Mouse (Mus musculus) mouse embryonic stem cell (cell line): ENCODE data around the gene Hist2h4.
"Not testable (repeated sequence)": the region's sequence is repeated elsewhere in the genome, so short reads cannot be mapped to it uniquely, and the experiment has no call there.

Experiments
- in situ Hi-C, 2 experiments: fragments of 300-500 bp; cut with MboI; formaldehyde crosslinking; loops; 1 replicate in 1 of 2; 3 replicates in 1 of 2; pipeline ENCODE4 v1.14.3; 2019 to 2020; ENCODE audit warnings: low sequenced_read_pairs in 2 of 2, low pct_unique_long_range_greater_than_20kb in 1 of 2, mixed read lengths in 1 of 2; ENCODE audit not compliant: unreplicated experiment in 1 of 2

The Hist2h4 gene

DNA sequence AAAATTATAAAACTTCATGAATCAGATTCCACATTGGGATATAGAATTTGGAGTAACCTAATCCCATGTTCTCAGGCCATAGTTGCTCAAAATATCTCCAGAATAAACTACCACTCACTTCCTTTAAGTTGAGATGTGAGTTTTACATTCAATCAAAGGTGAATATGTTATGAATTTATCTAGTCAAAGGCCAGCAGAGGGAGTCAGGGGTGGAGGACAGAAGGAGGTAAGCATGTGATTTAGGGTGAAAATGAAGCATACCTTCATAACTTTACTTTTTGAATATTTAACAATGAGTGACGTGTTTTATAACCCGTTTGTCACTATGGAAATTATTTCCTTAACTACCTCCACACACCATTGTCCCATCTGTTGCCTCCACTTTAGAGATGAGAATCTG lies 28.2 kb downstream of the Hist2h4 start:
- in situ Hi-C loops, result no loop called here

DNA sequence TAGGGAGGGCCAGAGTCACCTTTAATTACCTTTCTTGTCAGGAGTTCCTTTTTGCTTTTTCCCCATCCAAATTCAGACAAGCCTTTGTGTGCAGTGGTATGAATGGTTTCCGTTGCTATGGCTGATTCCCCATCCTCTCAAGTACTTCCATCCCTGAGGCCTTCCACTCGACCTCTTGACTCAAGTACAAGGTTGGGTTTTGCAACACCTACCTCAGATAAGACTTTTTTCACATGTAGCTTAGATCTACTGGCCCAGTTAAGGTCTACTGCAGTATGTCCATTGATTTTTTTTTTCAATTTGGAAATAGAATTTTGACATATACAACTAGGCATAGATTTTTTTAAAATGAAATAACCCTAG lies 31.4 kb downstream of the Hist2h4 start:
- in situ Hi-C loops, result no loop called here

DNA sequence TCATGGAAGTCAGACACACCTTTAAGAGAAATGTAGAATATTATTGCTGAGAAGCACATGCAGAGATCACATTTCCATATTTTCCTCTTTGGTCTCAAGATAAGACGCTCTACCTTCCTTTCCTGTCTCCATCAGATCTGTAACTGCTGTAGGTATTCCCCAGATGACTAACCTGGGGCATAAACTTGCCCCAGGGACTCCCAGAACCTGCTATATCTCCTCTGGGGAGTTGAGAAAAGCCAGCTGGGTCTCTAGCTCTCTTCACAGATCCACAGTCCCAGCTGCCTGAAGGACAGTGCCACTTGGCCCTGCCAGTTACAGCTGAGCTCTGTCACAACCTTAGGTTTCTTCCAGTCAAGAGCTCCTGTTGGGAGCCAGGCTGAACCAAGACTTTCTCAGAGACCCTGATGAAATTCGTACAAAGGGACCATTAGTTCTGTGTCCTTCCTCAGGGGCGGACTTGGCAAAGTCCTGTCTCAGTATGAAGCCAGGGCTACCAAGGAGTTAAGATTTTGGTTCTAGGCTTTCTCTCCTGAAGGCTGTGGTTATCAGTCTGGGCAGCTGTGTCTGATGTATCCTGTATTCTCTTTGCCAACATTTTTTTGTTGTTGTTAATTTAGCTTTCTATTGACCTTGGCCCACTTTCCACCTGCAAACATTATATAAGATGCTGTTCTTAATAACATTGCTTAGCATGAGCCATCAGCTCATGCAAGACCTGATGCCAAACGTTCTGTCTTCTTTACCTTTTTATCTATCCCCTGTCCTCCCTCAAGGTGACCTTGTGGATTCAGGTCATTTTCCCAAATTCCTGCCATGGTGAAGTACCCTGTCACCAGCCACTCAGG lies 32.0 kb downstream of the Hist2h4 start:
- in situ Hi-C loops, result no loop called here

DNA sequence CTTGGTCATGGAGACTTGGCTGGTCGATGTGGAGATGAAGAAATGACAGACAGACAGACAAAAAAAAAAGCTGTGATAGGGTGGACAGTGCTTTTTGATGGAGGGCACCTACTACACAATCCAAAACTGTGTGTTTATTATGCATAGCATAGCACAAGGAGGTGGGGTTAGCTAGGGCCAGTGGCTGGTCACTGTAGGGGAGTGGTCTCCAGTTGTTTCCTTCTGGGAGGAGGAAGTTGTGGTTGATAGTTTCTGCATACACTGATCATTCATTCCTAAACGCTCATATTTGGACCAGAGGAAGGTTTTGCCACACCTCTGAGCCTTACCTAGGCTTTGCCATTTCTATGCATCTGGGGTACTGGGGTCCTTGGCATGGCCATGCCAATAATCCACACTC lies 32.7 kb downstream of the Hist2h4 start:
- in situ Hi-C loops, result no loop called here

DNA sequence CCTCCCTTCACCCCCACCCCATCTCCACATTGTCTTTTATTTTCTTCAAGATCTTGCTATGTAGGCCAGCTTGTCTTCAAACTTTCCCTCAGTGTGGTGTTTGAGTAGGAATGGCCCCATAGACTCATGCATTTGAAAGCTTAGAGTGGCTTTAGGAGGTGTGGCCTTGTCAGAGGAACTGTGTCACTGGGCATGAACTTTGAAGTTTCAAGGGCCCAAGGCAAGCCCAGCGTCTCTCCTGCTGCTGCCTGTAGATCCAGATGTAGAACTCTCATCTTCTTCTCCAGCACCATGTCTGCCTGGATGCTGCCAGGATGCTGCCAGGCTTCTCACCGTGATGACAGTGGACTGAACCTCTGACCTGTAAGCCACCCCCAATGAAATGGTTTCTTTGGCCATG lies 34.3 kb downstream of the Hist2h4 start:
- in situ Hi-C loops, result no loop called here

DNA sequence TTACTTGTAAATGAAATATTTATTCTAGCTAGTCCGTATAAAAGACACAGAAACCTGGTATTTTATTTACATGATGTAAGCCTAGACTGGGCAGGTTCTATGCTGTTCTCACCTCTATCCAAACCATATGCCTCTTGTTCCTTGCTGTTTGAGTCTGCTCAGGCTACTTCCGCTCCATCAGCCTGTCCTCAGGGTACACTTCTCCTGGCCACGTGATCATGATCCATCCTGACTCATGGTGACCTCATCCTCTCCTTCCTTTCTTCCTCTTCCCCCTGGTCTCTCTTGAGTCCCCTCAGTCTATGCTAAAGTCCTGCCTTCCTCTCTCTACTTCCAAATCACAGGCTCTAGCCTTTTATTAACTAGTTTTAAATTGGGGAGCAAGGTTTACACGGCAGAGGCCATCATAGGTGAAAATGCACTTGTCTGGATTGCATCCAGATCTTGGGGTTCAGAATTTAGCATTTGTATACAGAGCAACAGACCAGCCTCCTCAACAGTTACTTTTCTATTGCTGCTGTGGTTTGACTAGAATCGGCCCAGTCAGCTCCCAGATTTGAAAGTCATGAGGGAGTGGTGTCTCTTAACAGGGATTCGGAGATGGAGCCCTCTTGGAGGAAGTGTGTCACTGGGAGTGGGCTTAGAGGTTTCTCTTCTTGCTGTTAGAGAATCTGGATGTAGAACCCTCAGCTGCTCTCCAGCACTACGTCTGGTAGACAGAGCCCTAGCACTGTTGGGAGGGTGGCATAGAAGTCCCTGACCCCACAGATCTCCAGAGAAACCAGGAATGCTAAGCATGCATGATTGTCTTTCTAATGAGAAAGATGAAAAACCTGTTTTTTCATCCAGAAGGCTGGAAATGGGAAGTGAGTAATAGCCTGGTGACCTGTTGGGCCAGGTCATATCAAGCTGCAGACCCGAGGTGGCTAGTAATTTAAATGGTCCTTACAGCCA lies 36.1 kb downstream of the Hist2h4 start:
- in situ Hi-C loops, result no loop called here

DNA sequence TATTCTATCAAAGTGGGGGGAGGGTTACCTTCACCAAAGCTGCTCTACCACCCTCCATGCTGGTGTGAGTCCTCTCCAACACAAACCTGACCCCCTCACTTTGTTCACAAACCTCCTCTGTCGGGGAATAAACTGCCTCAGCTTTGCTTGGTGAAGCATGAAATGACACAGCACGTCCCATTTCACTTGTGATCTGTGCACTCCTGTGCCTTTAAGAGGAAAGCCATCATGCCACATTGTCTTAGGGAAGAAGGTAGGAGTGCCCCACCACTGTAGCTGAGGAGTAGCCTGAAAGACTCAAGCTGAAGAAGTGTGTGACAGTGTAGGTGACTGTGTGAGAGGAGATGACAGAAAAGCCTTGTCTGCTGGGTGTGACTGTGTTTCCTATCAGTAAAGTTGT lies 37.7 kb downstream of the Hist2h4 start:
- in situ Hi-C loops, result no loop called here

DNA sequence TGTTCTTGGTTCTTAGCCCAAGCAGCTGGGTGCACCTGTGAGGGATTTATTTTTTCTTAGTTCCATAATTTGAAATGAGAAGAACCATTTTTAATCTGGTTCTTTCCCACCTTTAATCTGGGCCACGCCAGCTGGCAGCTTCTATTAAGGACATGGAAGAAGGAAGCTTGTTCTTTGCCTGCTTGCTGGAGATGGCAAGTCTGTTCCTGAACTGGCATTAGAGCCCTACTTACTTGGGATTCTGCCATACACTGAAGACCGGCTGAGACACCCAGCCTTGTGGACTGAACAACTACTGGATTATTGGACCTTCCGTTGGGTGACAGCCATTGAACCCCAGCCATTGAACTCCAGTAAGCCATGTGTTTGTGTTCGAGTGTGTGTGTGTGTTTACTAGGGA lies 40.3 kb downstream of the Hist2h4 start:
- in situ Hi-C loops, result no loop called here

DNA sequence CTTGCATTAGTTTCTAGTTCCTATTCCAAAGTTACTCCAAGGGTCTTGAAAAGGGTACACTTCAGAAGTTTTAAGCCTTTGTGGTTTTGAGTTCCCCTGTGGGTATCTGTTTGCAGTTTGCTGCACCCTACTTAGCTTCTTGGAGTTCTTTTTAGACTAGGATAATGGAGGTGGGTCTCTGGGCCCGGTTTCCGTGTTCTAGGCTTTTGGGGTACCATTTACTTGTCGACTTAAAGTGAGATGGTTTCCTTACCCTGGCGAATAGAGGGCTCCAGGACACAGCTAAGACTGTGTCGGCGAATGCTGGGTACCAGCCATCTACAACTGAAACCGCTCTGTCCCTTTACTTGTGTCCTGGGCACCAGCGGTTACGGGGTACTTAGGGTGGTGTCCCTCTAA lies 41.5 kb downstream of the Hist2h4 start:
- in situ Hi-C loops, result no loop called here

DNA sequence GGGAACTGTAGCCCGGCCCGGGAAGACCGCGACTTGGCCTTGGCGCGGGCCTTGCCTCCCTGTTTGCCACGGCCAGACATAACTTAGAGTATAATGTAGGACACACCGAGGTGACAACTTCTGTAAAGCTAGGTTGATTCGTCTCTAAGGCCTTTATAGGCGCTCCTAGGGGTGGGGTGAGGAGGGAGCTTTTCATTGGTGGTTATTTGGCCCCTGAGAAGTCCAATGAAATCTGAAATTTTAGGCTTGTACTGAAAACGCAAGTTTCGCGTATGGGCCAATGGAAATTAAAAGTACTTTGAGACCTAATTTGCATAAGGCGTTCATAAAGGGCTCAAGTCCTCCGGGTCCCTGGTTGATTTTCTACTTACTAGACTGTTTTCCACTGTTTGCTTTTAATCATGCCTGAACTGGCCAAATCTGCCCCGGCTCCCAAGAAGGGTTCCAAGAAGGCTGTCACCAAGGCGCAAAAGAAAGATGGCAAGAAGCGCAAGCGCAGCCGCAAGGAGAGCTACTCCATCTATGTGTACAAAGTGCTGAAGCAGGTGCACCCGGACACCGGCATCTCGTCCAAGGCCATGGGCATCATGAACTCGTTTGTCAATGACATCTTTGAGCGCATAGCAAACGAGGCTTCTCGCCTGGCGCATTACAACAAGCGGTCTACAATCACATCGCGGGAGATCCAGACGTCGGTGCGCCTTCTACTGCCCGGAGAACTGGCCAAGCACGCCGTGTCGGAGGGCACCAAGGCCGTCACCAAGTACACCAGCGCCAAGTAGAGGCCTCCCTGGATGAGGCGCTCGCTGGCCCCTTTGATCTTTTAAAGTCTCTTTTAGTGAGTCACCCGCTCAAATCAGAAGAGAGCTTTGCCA lies 42.1 kb downstream of the Hist2h4 start, which contains the start of the genes Hist2h2ac and Hist2h2be:
Gene Hist2h2ac, minus strand, starts transcription at position 116 of the 875 bp plus-strand sequence.
Gene Hist2h2be, plus strand, starts transcription at position 355 of the 875 bp plus-strand sequence.
- in situ Hi-C loops, result no loop called here

DNA sequence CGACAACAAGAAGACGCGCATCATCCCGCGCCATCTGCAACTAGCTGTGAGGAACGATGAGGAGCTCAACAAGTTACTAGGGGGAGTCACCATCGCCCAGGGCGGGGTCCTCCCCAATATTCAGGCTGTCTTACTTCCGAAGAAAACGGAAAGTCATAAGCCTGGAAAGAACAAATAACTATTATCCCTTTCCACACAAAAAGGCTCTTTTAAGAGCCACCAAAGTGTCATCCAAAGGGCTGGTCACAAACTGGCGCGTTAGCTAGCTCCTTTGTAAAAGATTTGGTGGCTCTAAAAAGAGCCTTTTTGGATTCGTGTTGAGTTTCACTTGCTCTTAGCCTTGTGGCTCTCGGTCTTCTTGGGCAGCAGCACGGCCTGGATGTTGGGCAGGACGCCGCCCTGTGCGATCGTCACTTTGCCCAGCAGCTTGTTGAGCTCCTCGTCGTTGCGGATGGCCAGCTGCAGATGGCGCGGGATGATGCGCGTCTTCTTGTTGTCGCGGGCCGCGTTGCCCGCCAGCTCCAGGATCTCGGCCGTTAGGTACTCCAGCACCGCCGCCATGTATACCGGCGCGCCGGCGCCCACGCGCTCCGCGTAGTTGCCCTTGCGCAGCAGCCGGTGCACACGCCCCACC lies 42.9 kb downstream of the Hist2h4 start:
- in situ Hi-C loops, result not testable (repeated sequence)

DNA sequence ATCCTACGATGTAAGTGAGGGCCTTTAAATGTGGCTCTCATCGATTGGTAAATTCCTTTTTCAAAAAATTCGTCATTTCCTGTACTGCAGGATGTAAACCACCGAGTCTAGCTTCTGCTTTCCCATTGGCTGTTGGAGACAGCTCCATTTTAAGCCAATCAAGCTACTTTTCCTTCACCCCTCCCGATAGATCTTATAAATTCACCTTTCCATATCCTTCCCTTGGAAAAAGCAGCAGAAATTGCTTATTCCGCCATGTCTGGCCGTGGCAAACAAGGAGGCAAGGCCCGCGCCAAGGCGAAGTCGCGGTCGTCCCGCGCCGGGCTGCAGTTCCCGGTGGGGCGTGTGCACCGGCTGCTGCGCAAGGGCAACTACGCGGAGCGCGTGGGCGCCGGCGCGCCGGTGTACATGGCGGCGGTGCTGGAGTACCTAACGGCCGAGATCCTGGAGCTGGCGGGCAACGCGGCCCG lies 43.4 kb downstream of the Hist2h4 start, which contains the start of the genes Bola1 and Hist2h2ab:
Gene Bola1, minus strand, starts transcription at position 49 of the 470 bp plus-strand sequence.
Gene Hist2h2ab, plus strand, starts transcription at position 205 of the 470 bp plus-strand sequence.
- in situ Hi-C loops, result no loop called here

DNA sequence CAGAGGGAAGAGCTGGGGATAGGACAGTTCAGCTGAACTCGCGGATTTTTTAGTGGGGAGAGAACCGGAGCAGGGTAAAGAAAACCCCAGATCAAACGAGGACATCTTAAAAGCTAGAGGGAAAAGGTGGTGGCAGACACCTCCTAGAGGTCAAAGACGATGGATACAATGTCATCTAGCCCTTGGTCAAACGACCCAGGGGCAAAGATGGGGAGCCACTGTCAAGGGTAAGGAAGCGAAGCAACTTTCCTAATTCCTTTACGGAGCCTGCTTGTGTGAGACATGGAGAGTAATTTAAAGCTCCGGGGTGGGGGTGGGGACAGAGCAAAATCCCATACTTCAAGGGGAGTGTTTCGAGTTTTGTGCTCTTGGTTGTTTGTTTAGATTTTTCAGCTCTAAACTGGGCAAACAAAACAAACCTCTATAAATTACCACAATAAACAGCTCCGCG lies 43.9 kb downstream of the Hist2h4 start:
- in situ Hi-C loops, result no loop called here
